Mouse (Mus musculus) heart, embryonic 12.5 days (tissue): ENCODE measurements around the gene Trappc3. TPM values are rescaled to one million over a fixed set of nuclear protein-coding genes. Genes with fewer than 3 reads are reported as not detected.

ENCODE experiments used
- ATAC-seq: fragments of 200-750 bp; cut with Nextera tagmentation; 2 replicates; pipeline ENCODE4 v1.8.0; 2017; ENCODE audit warnings: moderate TSS enrichment, moderate library complexity; ENCODE audit not compliant: insufficient number of reproducible peaks, low FRiP score
- H3K27ac ChIP-seq: fragments of 300-500 bp; sonication (generic); 2 replicates; pipeline ENCODE4 v1.5.1; 2016; ENCODE audit warnings: mild to moderate bottlenecking, moderate library complexity; ENCODE audit not compliant: poor library complexity, severe bottlenecking
- H3K27me3 ChIP-seq: fragments of 300-500 bp; sonication (generic); replicated peaks from 2 replicates; pipeline ENCODE4 v1.6.1; 2016; ENCODE audit warnings: mild to moderate bottlenecking, moderate library complexity
- H3K36me3 ChIP-seq: fragments of 300-500 bp; sonication (generic); 2 replicates; pipeline ENCODE4 v1.6.1; 2016; ENCODE audit warnings: mild to moderate bottlenecking, moderate library complexity
- H3K4me1 ChIP-seq: fragments of 300-500 bp; sonication (generic); replicated peaks from 2 replicates; pipeline ENCODE4 v1.6.1; 2016; ENCODE audit warnings: mild to moderate bottlenecking
- H3K4me2 ChIP-seq: fragments of 300-500 bp; sonication (generic); 2 replicates; pipeline ENCODE4 v1.6.1; 2016; ENCODE audit warnings: mild to moderate bottlenecking, moderate library complexity
- H3K4me3 ChIP-seq: fragments of 300-500 bp; sonication (generic); 2 replicates; pipeline ENCODE4 v1.5.1; 2016; ENCODE audit warnings: mild to moderate bottlenecking
- H3K9ac ChIP-seq: fragments of 300-500 bp; sonication (generic); 2 replicates; pipeline ENCODE4 v1.6.1; 2016; ENCODE audit warnings: mild to moderate bottlenecking, moderate library complexity
- H3K9me3 ChIP-seq: fragments of 300-500 bp; sonication (generic); replicated peaks from 2 replicates; pipeline ENCODE4 v1.6.1; 2016; ENCODE audit warnings: mild to moderate bottlenecking, moderate library complexity
- WGBS: fragments of 180-500 bp; shearing (Covaris S2); methylation state at CpG from one replicate; pipeline ENCODE4 v1.1.7; 2016; 5-methylcytosine and 5-hydroxymethylcytosine counted together
- polyA plus RNA-seq: library from polyadenylated mRNA; unstranded; fragments of >200 nt; fragmentation: Nextera tagmentation; extraction: Ambion mirVana; gene quantifications from 2 replicates; pipeline ENCODE4 v1.2.1, GENCODE M21; 2016

Trappc3 gene
- polyA plus RNA-seq, 1 experiment from 2014 or later = 68.0 TPM

GRCm38 (mm10) chr4:126301584-126302309, 39.6 kb downstream of the Trappc3 start:
- Histone ChIP-seq H3K4me1 (peaks cover 25% of the 10 kb centered on the region), H3K27me3 (peaks cover 70% of the 10 kb centered on the region), H3K9me3 (peaks cover 4% of the 10 kb centered on the region), H3K9ac (peak overlapping the region; percentile 6; the same call in 1 of the 2 replicates), H3K4me2 (peak overlapping the region; percentile 66), H3K27ac (no peak overlapping the region), H3K4me3 (peak overlapping the region; percentile 37), H3K36me3 (no peaks in the 10 kb centered on the region)
- ATAC-seq = no peak
- WGBS = 4% methylated on average over 27 of the region's 27 CpGs

DNA sequence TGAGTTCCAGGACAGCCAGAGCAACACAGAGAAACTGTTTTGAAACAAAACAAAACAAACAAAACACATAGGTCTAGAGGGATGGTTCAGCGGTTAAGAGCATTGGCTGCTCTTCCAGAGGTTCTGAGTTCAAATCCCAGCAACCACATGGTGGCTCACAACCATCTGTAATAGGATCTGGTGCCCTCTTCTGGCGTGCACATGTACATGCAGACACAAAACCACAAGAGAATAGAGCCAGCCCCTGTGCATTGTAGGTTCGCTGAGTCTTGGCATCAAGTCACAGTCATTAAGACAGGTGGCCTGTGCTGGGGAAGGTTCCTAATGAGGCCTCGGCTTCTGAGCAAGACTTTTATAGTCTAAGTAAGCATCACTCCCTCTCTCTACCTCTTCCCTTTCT, 41.8 kb downstream of the Trappc3 start:
- Histone ChIP-seq H3K4me3 (no peak overlapping the region), H3K9me3 (peaks cover 4% of the 10 kb centered on the region), H3K27me3 (peaks cover 56% of the 10 kb centered on the region), H3K4me1 (peaks cover 17% of the 10 kb centered on the region), H3K4me2 (no peak overlapping the region), H3K27ac (no peak overlapping the region), H3K36me3 (no peaks in the 10 kb centered on the region), H3K9ac (no peak overlapping the region)
- no peak for ATAC-seq
- 62% methylated on average over 4 of the region's 4 CpGs for WGBS

- Histone ChIP-seq H3K36me3 (no peaks in the 10 kb centered on the region), H3K9me3 (peaks cover 4% of the 10 kb centered on the region), H3K9ac (no peak overlapping the region), H3K4me2 (no peak overlapping the region), H3K27ac (no peak overlapping the region), H3K4me3 (no peak overlapping the region), H3K4me1 (peaks cover 26% of the 10 kb centered on the region), H3K27me3 (peaks cover 51% of the 10 kb centered on the region)
- 90% methylated on average over 1 of the region's 1 CpGs for WGBS
- no peak for ATAC-seq
Measured at GRCm38 (mm10) chr4:126305428-126305827, 43.3 kb downstream of the Trappc3 start.

GRCm38 (mm10) chr4:126306058-126306457, 43.9 kb downstream of the Trappc3 start:
- H3K4me3 ChIP-seq = no peak overlapping the region
- no peak for ATAC-seq
- H3K9me3 ChIP-seq = peaks cover 4% of the 10 kb centered on the region
- no peak overlapping the region for H3K4me2 ChIP-seq
- no peaks in the 10 kb centered on the region for H3K36me3 ChIP-seq
- WGBS = 86% methylated on average over 6 of the region's 6 CpGs
- peaks cover 20% of the 10 kb centered on the region for H3K4me1 ChIP-seq
- peaks cover 45% of the 10 kb centered on the region for H3K27me3 ChIP-seq
- no peak overlapping the region for H3K27ac ChIP-seq
- H3K9ac ChIP-seq = no peak overlapping the region

DNA sequence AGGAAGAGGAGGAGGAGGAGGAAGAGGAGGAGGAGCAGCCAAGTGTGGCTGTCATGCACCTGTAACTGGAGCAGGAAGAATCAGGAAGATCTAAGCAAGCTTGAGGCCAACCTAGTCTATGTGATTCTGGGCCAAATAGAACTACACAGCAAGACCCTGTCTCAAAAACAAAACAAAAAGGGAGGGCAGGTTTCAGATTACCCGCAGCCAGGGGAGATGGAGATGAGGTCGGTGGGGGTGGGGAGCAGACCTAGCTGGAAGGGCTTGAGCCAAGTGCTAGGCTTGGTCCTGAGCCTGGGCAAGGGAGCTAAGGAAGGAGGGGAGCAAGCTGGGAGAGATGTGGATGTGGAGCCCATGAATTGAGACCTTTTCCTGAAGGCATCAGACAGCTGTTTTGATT, 44.7 kb downstream of the Trappc3 start:
- Histone ChIP-seq H3K9ac (no peak overlapping the region), H3K36me3 (no peaks in the 10 kb centered on the region), H3K9me3 (peaks cover 4% of the 10 kb centered on the region), H3K27me3 (peaks cover 37% of the 10 kb centered on the region), H3K4me1 (peaks cover 12% of the 10 kb centered on the region), H3K4me2 (no peak overlapping the region), H3K4me3 (no peak overlapping the region), H3K27ac (no peak overlapping the region)
- ATAC-seq = no peak
- WGBS = 10% methylated on average over 2 of the region's 2 CpGs

DNA sequence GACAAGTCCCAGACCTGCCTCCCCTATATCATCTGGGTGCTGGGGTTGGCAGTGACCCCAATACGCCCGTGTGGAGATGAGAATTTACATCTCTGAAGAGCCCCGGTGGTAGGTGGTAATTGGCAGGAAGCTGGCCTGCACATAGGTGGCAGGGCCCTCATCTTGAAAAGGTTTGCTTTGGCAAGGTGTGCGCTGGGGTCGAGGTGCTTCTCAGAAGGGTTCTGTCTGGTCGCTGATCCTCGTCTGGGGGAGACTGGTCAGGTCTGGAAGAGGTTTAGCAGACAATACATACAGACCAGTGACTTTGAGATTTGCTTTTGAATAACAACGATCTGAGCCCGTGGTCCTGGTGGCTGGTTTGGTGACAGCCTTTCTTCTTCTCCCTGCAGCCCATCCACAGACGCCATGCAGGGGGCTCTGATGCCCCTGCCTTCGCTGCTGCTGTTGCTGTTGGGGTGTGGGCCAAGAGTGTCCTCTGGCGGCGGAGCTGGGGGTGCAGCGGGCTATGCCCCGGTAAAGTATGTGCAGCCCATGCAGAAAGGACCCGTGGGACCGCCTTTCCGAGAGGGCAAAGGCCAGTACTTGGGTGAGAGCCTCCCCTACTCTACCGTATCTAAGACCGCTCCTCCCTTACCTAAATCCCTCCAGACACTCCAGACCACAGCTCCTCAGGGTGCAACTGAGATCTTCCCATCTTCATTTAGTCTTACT, 47.2 kb downstream of the Trappc3 start:
- H3K4me1 ChIP-seq = peaks cover 24% of the 10 kb centered on the region
- peaks cover 15% of the 10 kb centered on the region; the same call in 1 of the 2 replicates for H3K27me3 ChIP-seq
- H3K27ac ChIP-seq = no peak overlapping the region
- peaks cover 4% of the 10 kb centered on the region for H3K9me3 ChIP-seq
- WGBS = 14% methylated on average over 20 of the region's 20 CpGs
- ATAC-seq = peak; percentile 48
- H3K9ac ChIP-seq = 0 out of 2 replicates have a peak overlapping the region, but pooled peaks have one; percentile 20
- peak overlapping the region; percentile 58 for H3K4me2 ChIP-seq
- H3K36me3 ChIP-seq = no peaks in the 10 kb centered on the region
- H3K4me3 ChIP-seq = peak overlapping the region; percentile 13; the same call in 1 of the 2 replicates

- H3K27me3 ChIP-seq = peaks cover 14% of the 10 kb centered on the region; the same call in 1 of the 2 replicates
- peak overlapping the region; percentile 13; the same call in 1 of the 2 replicates for H3K4me3 ChIP-seq
- 1% methylated on average over 7 of the region's 7 CpGs for WGBS
- peaks cover 4% of the 10 kb centered on the region for H3K9me3 ChIP-seq
- H3K4me1 ChIP-seq = peaks cover 29% of the 10 kb centered on the region
- no peak; the same call in 1 of the 2 replicates for ATAC-seq
- H3K9ac ChIP-seq = 0 out of 2 replicates have a peak overlapping the region, but pooled peaks have one; percentile 20
- peak overlapping the region; percentile 58 for H3K4me2 ChIP-seq
- no peak overlapping the region for H3K27ac ChIP-seq
- 0 out of 2 replicates have a peak, but pooled peaks cover 2% of the 10 kb centered on the region for H3K36me3 ChIP-seq
Measured at GRCm38 (mm10) chr4:126309922-126310309, 47.8 kb downstream of the Trappc3 start.

DNA sequence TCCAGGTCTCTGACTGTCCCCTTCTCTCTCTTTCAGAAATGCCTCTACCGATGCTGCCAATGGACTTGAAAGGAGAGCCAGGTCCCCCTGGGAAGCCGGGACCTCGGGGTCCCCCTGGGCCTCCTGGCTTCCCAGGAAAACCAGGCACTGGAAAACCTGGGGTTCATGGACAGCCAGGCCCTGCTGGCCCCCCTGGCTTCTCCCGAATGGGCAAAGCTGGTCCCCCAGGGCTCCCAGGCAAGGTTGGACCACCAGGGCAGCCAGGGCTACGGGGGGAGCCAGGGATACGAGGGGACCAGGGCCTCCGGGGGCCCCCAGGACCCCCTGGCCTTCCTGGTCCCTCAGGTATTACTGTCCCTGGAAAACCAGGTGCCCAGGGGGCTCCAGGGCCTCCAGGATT, 48.2 kb downstream of the Trappc3 start:
- ATAC-seq = no peak
- no peak overlapping the region for H3K9ac ChIP-seq
- peaks cover 5% of the 10 kb centered on the region; the same call in 1 of the 2 replicates for H3K36me3 ChIP-seq
- H3K27ac ChIP-seq = no peak overlapping the region
- H3K27me3 ChIP-seq = peaks cover 14% of the 10 kb centered on the region; the same call in 1 of the 2 replicates
- no peak overlapping the region for H3K4me3 ChIP-seq
- peaks cover 29% of the 10 kb centered on the region for H3K4me1 ChIP-seq
- WGBS = 66% methylated on average over 7 of the region's 7 CpGs
- no peak overlapping the region for H3K4me2 ChIP-seq
- H3K9me3 ChIP-seq = peaks cover 4% of the 10 kb centered on the region

DNA sequence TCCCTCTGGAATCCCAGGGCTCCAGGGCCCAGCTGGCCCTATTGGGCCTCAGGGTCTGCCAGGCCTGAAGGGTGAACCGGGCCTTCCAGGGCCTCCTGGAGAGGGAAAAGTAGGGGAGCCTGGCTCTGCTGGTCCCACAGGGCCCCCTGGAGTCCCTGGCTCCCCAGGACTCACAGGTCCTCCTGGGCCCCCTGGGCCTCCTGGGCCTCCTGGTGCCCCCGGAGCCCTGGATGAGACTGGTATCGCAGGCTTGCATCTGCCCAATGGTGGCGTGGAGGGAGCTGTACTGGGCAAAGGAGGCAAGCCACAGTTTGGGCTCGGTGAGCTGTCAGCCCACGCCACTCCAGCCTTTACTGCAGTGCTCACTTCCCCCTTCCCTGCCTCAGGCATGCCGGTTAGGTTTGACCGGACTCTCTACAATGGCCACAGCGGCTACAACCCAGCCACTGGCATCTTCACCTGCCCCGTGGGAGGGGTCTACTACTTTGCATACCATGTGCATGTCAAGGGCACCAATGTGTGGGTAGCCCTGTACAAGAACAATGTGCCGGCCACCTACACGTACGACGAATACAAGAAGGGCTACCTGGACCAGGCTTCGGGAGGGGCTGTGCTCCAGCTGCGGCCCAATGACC, 49.6 kb downstream of the Trappc3 start:
- WGBS = 85% methylated on average over 16 of the region's 16 CpGs

DNA sequence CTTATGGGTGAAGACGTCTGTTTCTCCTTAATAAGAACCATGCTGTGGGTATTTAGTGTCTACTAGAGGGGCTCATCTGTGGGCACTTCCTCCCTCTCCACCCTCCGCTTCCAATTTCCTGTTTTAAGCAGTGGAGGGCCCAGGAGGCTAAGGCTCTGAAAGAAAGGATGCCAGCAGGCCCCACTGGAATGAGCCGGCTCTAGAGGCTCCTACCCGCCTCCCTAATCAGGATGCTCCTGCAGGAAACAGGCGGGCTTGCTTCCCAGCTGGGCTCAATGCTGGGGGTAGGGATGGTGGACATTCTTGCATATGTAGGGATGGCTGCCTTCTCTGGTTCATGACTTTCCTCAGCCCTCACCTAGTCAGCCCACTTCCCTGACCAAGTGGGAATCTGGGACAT, 51.1 kb downstream of the Trappc3 start:
- WGBS = 36% methylated on average over 5 of the region's 5 CpGs

More for the DNA sequence above, 49.6 kb downstream of the Trappc3 start:
- Histone ChIP-seq H3K27ac (no peak overlapping the region), H3K27me3 (peaks cover 14% of the 10 kb centered on the region; the same call in 1 of the 2 replicates), H3K9ac (no peak overlapping the region), H3K36me3 (peaks cover 19% of the 10 kb centered on the region), H3K4me1 (peaks cover 42% of the 10 kb centered on the region), H3K4me3 (no peak overlapping the region), H3K4me2 (no peak overlapping the region), H3K9me3 (no peaks in the 10 kb centered on the region)
- ATAC-seq = no peak

GRCm38 (mm10) chr4:126314393-126314792, 52.3 kb downstream of the Trappc3 start:
- no peak overlapping the region for H3K27ac ChIP-seq
- H3K36me3 ChIP-seq = peaks cover 41% of the 10 kb centered on the region
- H3K4me3 ChIP-seq = no peak overlapping the region
- 63% methylated on average over 10 of the region's 10 CpGs for WGBS
- no peak overlapping the region for H3K4me2 ChIP-seq
- peaks cover 38% of the 10 kb centered on the region for H3K4me1 ChIP-seq
- ATAC-seq = no peak
- H3K9ac ChIP-seq = no peak overlapping the region
- no peaks in the 10 kb centered on the region for H3K9me3 ChIP-seq
- 0 out of 2 replicates have a peak, but pooled peaks cover 4% of the 10 kb centered on the region for H3K27me3 ChIP-seq

More for the DNA sequence above, 51.1 kb downstream of the Trappc3 start:
- ATAC-seq = no peak
- Histone ChIP-seq H3K4me2 (no peak overlapping the region), H3K27ac (no peak overlapping the region), H3K4me1 (peaks cover 42% of the 10 kb centered on the region), H3K27me3 (peaks cover 14% of the 10 kb centered on the region; the same call in 1 of the 2 replicates), H3K9me3 (no peaks in the 10 kb centered on the region), H3K9ac (no peak overlapping the region), H3K36me3 (peaks cover 34% of the 10 kb centered on the region), H3K4me3 (no peak overlapping the region)
